Mouse (Mus musculus) thymus, adult 18-20 months (tissue): ENCODE data around the gene Med7.

ENCODE experiments used
- DNase-seq, 2 experiments: peaks; one replicate each; pipeline ENCODE4 v3.0.0; 2022; ENCODE audit warnings: mixed read lengths in 2 of 2

The Med7 gene

GRCm38 (mm10) chr11:46431129-46431528, 5.6 kb upstream of the Med7 start:
- peak; percentile 48 to 70 for DNase-seq

DNA sequence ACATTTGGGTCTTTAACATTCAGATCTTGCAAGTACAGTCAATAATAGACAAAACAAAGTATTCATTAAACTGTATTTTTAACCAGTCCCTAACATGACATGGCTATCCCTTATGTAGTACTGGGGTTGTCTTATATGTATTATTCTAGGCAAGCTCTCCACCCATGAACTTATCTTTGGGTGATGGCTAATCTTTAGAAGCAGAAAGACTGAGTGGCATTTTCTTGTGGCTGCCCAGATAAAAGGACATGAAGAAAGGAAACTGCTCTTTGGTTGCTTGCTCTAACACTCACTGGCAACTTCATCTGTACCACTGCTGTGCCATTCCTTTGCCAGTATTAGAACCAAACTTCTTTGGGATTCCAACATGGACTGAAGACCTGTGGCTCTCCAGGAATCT, 1.4 kb upstream of the Med7 start:
- DNase-seq: no peak

DNA sequence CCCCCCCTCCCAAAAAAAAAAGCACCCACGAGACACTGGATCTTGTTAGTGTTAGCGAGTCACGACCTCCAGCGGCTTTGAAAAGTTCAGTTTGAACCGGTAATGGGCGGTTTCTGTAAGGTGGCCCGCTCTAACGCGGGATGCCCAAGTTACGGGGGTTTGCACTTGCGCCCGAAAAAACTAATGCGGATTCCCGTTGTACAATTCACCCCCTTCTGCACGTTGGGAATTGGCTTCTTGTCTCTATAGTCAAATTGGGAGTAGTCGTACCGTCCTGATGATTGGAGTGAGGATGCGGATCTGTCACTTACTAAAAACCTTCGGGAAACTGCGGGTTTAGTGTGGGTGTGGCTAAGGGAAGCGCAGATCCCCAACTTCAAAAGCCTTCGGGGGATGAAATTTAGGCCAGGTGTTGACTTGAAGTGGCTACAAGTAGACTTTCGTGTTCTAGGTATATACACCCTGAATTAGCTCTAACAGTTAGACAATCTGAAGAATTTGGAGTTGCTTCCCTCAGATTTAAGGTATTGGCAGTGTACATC, 805 bp downstream of the Med7 start:
- DNase-seq: peak in 1 of 2 experiments; percentile 19

GRCm38 (mm10) chr11:46439005-46439543, 2.3 kb downstream of the Med7 start:
- DNase-seq: no peak

- DNase-seq: no peak
Observed at GRCm38 (mm10) chr11:46441774-46442173, 5.0 kb downstream of the Med7 start.

GRCm38 (mm10) chr11:46443152-46443551, 6.4 kb downstream of the Med7 start:
- DNase-seq: no peak

GRCm38 (mm10) chr11:46443979-46444378, 7.3 kb downstream of the Med7 start:
- DNase-seq: no peak

- DNase-seq: no peak
Observed at GRCm38 (mm10) chr11:46446150-46446549, 9.4 kb downstream of the Med7 start.

GRCm38 (mm10) chr11:46447644-46448484, 11.1 kb downstream of the Med7 start:
- DNase-seq: no peak

GRCm38 (mm10) chr11:46449461-46450080, 12.8 kb downstream of the Med7 start:
- DNase-seq: no peak

DNA sequence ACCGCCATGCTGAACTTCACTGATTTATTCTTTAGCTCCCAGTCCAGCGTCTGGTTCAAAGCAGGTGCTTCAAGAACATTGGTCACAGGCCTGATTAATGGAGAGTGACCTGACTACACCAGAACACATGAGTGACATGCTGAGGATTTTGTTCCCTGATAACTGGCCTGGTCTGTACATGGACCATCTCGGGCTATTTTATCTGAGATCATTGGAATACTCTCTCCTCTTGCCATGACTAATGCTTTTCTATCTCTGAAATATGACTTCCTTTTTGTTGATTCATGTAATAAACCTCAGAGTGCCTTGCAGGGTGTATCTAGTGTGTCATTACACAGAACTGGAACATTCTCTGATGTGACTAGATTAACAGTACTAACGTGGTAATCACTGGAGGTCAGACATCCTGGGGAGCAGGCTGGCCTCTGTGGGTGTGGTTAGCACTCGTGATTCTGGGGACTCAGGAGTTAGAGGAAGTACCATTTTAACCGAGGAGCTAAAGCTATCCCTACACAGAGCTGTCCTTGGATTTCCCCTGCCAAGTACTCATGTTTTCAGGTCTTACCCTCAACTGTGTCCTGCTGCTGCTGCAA, 17.8 kb downstream of the Med7 start, which contains the start of gene Havcr2:
Gene Havcr2 (plus strand): TSS at position 483 of the 593 bp plus-strand sequence.
- no peak for DNase-seq

- DNase-seq: no peak
Observed at GRCm38 (mm10) chr11:46459960-46460359, 23.2 kb downstream of the Med7 start.

- DNase-seq: no peak
Observed at GRCm38 (mm10) chr11:46461362-46461761, 24.6 kb downstream of the Med7 start.

GRCm38 (mm10) chr11:46461931-46462330, 25.2 kb downstream of the Med7 start:
- DNase-seq: no peak

DNA sequence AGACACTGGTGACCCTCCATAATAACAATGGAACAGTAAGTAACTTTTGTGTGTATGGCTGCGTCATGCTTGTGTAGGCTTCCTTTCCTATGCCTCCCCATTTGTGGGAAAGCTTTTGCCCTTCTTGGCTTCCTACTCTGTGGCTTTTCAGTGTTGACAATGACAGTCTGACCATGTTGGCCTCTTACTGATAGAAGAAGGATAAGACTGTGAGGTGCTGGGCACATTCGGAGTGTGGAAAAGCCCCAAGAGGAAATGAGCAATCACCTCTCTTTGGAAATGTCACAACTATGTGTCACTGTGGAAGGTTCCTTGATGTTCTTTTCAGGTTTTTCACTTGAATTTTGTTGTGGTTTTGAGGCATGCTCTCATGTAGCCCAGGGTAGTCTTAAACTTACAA, 30.2 kb downstream of the Med7 start:
- DNase-seq: no peak

- no peak for DNase-seq
Observed at GRCm38 (mm10) chr11:46474220-46474619, 37.5 kb downstream of the Med7 start.

DNA sequence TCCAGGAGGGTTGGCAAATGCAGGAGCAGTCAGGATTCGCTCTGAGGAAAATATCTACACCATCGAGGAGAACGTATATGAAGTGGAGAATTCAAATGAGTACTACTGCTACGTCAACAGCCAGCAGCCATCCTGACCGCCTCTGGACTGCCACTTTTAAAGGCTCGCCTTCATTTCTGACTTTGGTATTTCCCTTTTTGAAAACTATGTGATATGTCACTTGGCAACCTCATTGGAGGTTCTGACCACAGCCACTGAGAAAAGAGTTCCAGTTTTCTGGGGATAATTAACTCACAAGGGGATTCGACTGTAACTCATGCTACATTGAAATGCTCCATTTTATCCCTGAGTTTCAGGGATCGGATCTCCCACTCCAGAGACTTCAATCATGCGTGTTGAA, 42.6 kb downstream of the Med7 start:
- DNase-seq: no peak

- no peak for DNase-seq
Observed at GRCm38 (mm10) chr11:46480517-46480916, 43.8 kb downstream of the Med7 start.

DNA sequence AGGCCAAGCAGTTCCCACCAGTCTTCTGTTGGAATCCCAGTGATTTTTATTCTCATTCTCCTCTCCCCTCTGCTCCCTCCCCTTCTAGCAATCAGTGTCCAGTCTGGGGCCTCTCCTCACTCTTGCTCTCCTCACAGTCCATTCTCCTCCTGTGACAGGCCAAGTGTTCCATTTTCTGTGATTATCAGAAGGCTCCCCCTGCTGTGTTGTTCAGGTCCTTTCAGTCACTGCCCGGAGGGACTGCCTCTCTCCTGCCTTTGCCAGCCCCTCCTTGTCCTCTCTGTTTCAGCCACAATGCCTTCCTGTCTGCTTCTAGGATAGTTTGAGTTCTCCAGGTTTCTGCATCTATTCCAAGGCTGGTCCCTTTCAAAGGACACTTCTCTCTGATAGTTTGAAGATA, 51.5 kb downstream of the Med7 start:
- DNase-seq: no peak

DNA sequence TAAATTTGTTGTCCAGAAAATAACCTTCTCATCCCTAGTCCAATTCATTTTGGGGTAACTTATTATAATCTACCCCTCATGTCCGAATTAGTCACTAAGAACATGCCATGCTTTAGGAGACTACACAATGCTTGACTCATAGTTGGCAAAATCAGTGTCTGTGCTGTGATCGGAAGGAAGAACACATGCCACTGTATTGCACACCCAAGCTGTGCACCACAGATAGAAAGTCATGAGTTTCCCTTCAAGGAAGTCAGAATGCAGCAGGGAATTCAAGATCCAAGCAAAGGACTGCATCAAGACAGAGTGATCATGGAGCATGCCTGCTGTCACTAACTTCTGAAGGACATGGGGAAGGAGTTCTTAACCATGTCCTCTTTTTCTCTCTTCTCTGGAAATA, 51.9 kb downstream of the Med7 start:
- DNase-seq: no peak
